Mouse (Mus musculus) MEL (cell line): ENCODE results near the gene Ly6g5b. TPM values are rescaled to one million over a fixed set of nuclear protein-coding genes. Genes with fewer than 3 reads are reported as not detected.

Experiments
- DNase-seq: peaks from one replicate; pipeline ENCODE4 v3.0.0; 2011; ENCODE audit warnings: low read depth, low spot score
- H3K27ac ChIP-seq: 2 replicates; pipeline ENCODE4 v1.5.1; 2012; ENCODE audit warnings: low read depth, mild to moderate bottlenecking, control low read depth, low read length, moderate library complexity; ENCODE audit not compliant: control insufficient read depth
- H3K27me3 ChIP-seq, 2 experiments: fragments of 150-350 bp in 1 of 2; sonication (generic) in 1 of 2; 2 replicates each; pipeline ENCODE4 v1.6.1; 2012; ENCODE audit warnings: low read length in 2 of 2, mild to moderate bottlenecking in 2 of 2, improper control_type of control experiment in 1 of 2, moderate library complexity in 1 of 2; ENCODE audit not compliant: insufficient read depth in 2 of 2, control insufficient read depth in 1 of 2
- H3K36me3 ChIP-seq, 2 experiments: 2 replicates each; pipeline ENCODE4 v1.6.1; 2012 to 2014; ENCODE audit warnings: low read length in 2 of 2, improper control_type of control experiment in 1 of 2, inconsistent platforms in 1 of 2, mild to moderate bottlenecking in 1 of 2; ENCODE audit not compliant: insufficient read depth in 2 of 2, control insufficient read depth in 1 of 2
- H3K4me1 ChIP-seq, 2 experiments: fragments of 150-350 bp in 1 of 2; sonication (generic) in 1 of 2; 2 replicates each; pipeline ENCODE4 v1.6.1; 2012; ENCODE audit warnings: low read length in 2 of 2, improper control_type of control experiment in 1 of 2, mild to moderate bottlenecking in 1 of 2; ENCODE audit not compliant: insufficient read depth in 2 of 2, control insufficient read depth in 1 of 2
- H3K4me3 ChIP-seq, 2 experiments: fragments of 150-350 bp in 1 of 2; sonication (generic) in 1 of 2; 2 replicates each; pipeline ENCODE4 v1.5.1; 2012; ENCODE audit warnings: low read depth in 2 of 2, low read length in 2 of 2, mild to moderate bottlenecking in 2 of 2, moderate library complexity in 2 of 2, control low read depth in 1 of 2, improper control_type of control experiment in 1 of 2; ENCODE audit not compliant: control insufficient read depth in 1 of 2, insufficient read depth in 1 of 2
- H3K79me2 ChIP-seq: 2 replicates; pipeline ENCODE4 v1.6.1; 2012; ENCODE audit warnings: mild to moderate bottlenecking, low read length, moderate library complexity; ENCODE audit not compliant: control insufficient read depth, poor library complexity, insufficient read depth
- H3K9ac ChIP-seq: 2 replicates; pipeline ENCODE4 v1.6.1; 2012; ENCODE audit warnings: low read depth, mild to moderate bottlenecking, control low read depth, low read length, moderate library complexity; ENCODE audit not compliant: control insufficient read depth, poor library complexity, severe bottlenecking
- H3K9me3 ChIP-seq: fragments of 150-350 bp; sonication (generic); replicated peaks from 2 replicates; pipeline ENCODE4 v1.6.1; 2012; ENCODE audit warnings: mild to moderate bottlenecking, low read length, improper control_type of control experiment, moderate library complexity; ENCODE audit not compliant: insufficient read depth
- CHD1 ChIP-seq: IDR thresholded peaks from 2 replicates; pipeline ENCODE4 v1.6.1; 2012; ENCODE audit warnings: low read depth, mild to moderate bottlenecking, inconsistent platforms, low read length, improper control_type of control experiment
- CHD2 ChIP-seq: IDR thresholded peaks from 2 replicates; pipeline ENCODE4 v1.6.1; 2011; ENCODE audit warnings: low read length, improper control_type of control experiment
- CTCF ChIP-seq, 3 experiments: IDR thresholded peaks in 2 of 3; conservative IDR thresholded peaks in 1 of 3; 2 replicates each; pipeline ENCODE4 v1.5.1; 2011 to 2012; ENCODE audit warnings: low read length in 3 of 3, low read depth in 2 of 3, mild to moderate bottlenecking in 2 of 3, improper control_type of control experiment in 1 of 3, inconsistent platforms in 1 of 3, mixed read lengths in 1 of 3, moderate library complexity in 1 of 3; ENCODE audit not compliant: control insufficient read depth in 1 of 3, insufficient read depth in 1 of 3, poor library complexity in 1 of 3, severe bottlenecking in 1 of 3
- E2F4 ChIP-seq: IDR thresholded peaks from 2 replicates; pipeline ENCODE4 v1.6.1; 2011; ENCODE audit warnings: low read depth, low read length, improper control_type of control experiment, borderline replicate concordance
- ETS1 ChIP-seq: IDR thresholded peaks from 2 replicates; pipeline ENCODE4 v1.6.1; 2012; ENCODE audit warnings: low read depth, mild to moderate bottlenecking, inconsistent platforms, low read length, improper control_type of control experiment, moderate library complexity
- GABPA ChIP-seq: IDR thresholded peaks from 2 replicates; pipeline ENCODE4 v1.6.1; 2012; ENCODE audit warnings: low read depth, mild to moderate bottlenecking, inconsistent platforms, low read length, improper control_type of control experiment, moderate library complexity
- GATA1 ChIP-seq: IDR thresholded peaks from 2 replicates; pipeline ENCODE4 v1.6.1; 2011; ENCODE audit warnings: low read depth, low read length, improper control_type of control experiment
- HCFC1 ChIP-seq: IDR thresholded peaks from 2 replicates; pipeline ENCODE4 v1.6.1; 2012; ENCODE audit warnings: low read depth, mild to moderate bottlenecking, inconsistent platforms, low read length, improper control_type of control experiment, moderate library complexity
- JUND ChIP-seq: IDR thresholded peaks from 2 replicates; pipeline ENCODE4 v1.6.1; 2011; ENCODE audit warnings: low read depth, mild to moderate bottlenecking, improper control_type of control experiment, low read length
- MAFK ChIP-seq: IDR thresholded peaks from 2 replicates; pipeline ENCODE4 v1.6.1; 2011; ENCODE audit warnings: low read depth, mild to moderate bottlenecking, low read length, improper control_type of control experiment, borderline replicate concordance
- MAX ChIP-seq: IDR thresholded peaks from 2 replicates; pipeline ENCODE4 v1.6.1; 2011; ENCODE audit warnings: low read length, improper control_type of control experiment
- MAZ ChIP-seq: IDR thresholded peaks from 2 replicates; pipeline ENCODE4 v1.6.1; 2012; ENCODE audit warnings: low read depth, mild to moderate bottlenecking, inconsistent platforms, low read length, improper control_type of control experiment
- MEF2A ChIP-seq: IDR thresholded peaks from 2 replicates; pipeline ENCODE4 v1.6.1; 2014; ENCODE audit warnings: low read depth, mild to moderate bottlenecking, inconsistent platforms, low read length, improper control_type of control experiment; ENCODE audit not compliant: poor library complexity, insufficient replicate concordance, severe bottlenecking; ENCODE audit errors: extremely low read depth
- MXI1 ChIP-seq: IDR thresholded peaks from 2 replicates; pipeline ENCODE4 v1.6.1; 2011; ENCODE audit warnings: mild to moderate bottlenecking, low read depth, low read length, improper control_type of control experiment
- MYB ChIP-seq: IDR thresholded peaks from 2 replicates; pipeline ENCODE4 v1.6.1; 2011; ENCODE audit warnings: mild to moderate bottlenecking, low read depth, low read length, improper control_type of control experiment
- MYC ChIP-seq: IDR thresholded peaks from 2 replicates; pipeline ENCODE4 v1.6.1; 2011; ENCODE audit warnings: low read depth, mild to moderate bottlenecking, low read length, improper control_type of control experiment, moderate library complexity
- NELFE ChIP-seq: IDR thresholded peaks from 2 replicates; pipeline ENCODE4 v1.6.1; 2011; ENCODE audit warnings: low read depth, low read length, improper control_type of control experiment
- NRF1 ChIP-seq: IDR thresholded peaks from 2 replicates; pipeline ENCODE4 v1.6.1; 2014; ENCODE audit warnings: low read depth, mild to moderate bottlenecking, inconsistent platforms, low read length, improper control_type of control experiment, moderate library complexity; ENCODE audit not compliant: poor library complexity, insufficient read depth, severe bottlenecking
- POLR2A ChIP-seq, 2 experiments: IDR thresholded peaks; 2 replicates each; pipeline ENCODE4 v1.6.1; 2011 to 2012; ENCODE audit warnings: low read length in 2 of 2, mild to moderate bottlenecking in 2 of 2, control low read depth in 1 of 2, improper control_type of control experiment in 1 of 2, low read depth in 1 of 2, moderate library complexity in 1 of 2; ENCODE audit not compliant: control insufficient read depth in 1 of 2, insufficient read depth in 1 of 2, poor library complexity in 1 of 2
- POLR2AphosphoS2 ChIP-seq: IDR thresholded peaks from 2 replicates; pipeline ENCODE4 v1.6.1; 2011; ENCODE audit warnings: low read length, improper control_type of control experiment
- POLR2AphosphoS5 ChIP-seq: IDR thresholded peaks from 2 replicates; pipeline ENCODE4 v1.6.1; 2012; ENCODE audit warnings: low read depth, borderline replicate concordance, mild to moderate bottlenecking, inconsistent platforms, low read length, moderate library complexity, mixed read lengths
- RAD21 ChIP-seq: IDR thresholded peaks from 2 replicates; pipeline ENCODE4 v1.6.1; 2011; ENCODE audit warnings: mild to moderate bottlenecking, low read depth, low read length, improper control_type of control experiment
- TAL1 ChIP-seq: IDR thresholded peaks from 2 replicates; pipeline ENCODE4 v1.6.1; 2012; ENCODE audit warnings: mild to moderate bottlenecking, inconsistent platforms, low read length, moderate library complexity, mixed read lengths
- TBP ChIP-seq: IDR thresholded peaks from 2 replicates; pipeline ENCODE4 v1.8.0; 2011; ENCODE audit warnings: low read depth, low read length, improper control_type of control experiment
- TCF12 ChIP-seq: IDR thresholded peaks from 2 replicates; pipeline ENCODE4 v1.6.1; 2014; ENCODE audit warnings: low read depth, mild to moderate bottlenecking, inconsistent platforms, low read length, improper control_type of control experiment, moderate library complexity
- UBTF ChIP-seq: IDR thresholded peaks from 2 replicates; pipeline ENCODE4 v1.6.1; 2012; ENCODE audit warnings: low read depth, mild to moderate bottlenecking, inconsistent platforms, low read length, improper control_type of control experiment, moderate library complexity, borderline replicate concordance; ENCODE audit not compliant: insufficient read depth
- USF1 ChIP-seq: IDR thresholded peaks from 2 replicates; pipeline ENCODE4 v1.6.1; 2014; ENCODE audit warnings: low read depth, mild to moderate bottlenecking, inconsistent platforms, low read length, improper control_type of control experiment, moderate library complexity
- USF2 ChIP-seq, 2 experiments: IDR thresholded peaks; 2 replicates each; pipeline ENCODE4 v1.6.1; 2011 to 2012; ENCODE audit warnings: improper control_type of control experiment in 2 of 2, low read length in 2 of 2, borderline replicate concordance in 1 of 2, inconsistent platforms in 1 of 2, low read depth in 1 of 2, mild to moderate bottlenecking in 1 of 2; ENCODE audit not compliant: insufficient read depth in 1 of 2
- ZC3H11A ChIP-seq: IDR thresholded peaks from 2 replicates; pipeline ENCODE4 v1.6.1; 2012; ENCODE audit warnings: low read depth, mild to moderate bottlenecking, inconsistent platforms, low read length, improper control_type of control experiment
- ZNF384 ChIP-seq: IDR thresholded peaks from 2 replicates; pipeline ENCODE4 v1.6.1; 2012; ENCODE audit warnings: low read depth, mild to moderate bottlenecking, inconsistent platforms, low read length, improper control_type of control experiment
- polyA plus RNA-seq, 2 experiments: library from polyadenylated mRNA; stranded (reverse) in 1 of 2; unstranded in 1 of 2; fragments of >175 nt in 1 of 2; fragments of >200 nt in 1 of 2; gene quantifications; 2 replicates each; pipeline versions ENCODE4 v1.2.1 to v1.2.4; 2012; ENCODE audit warnings: low replicate concordance in 2 of 2, low read depth in 1 of 2; ENCODE audit not compliant: insufficient read length in 2 of 2, insufficient read depth in 1 of 2, missing spikeins in 1 of 2
- total RNA-seq: library from RNA; depleted of rRNA; stranded (reverse); fragments of 300-350 nt; gene quantifications from 2 replicates; pipeline ENCODE4 v1.2.3, GENCODE M21; 2012

Gene Ly6g5b
- total and polyA plus RNA-seq, 3 experiments, result 0.65 to 1.4 TPM; not detected in 1

DNA sequence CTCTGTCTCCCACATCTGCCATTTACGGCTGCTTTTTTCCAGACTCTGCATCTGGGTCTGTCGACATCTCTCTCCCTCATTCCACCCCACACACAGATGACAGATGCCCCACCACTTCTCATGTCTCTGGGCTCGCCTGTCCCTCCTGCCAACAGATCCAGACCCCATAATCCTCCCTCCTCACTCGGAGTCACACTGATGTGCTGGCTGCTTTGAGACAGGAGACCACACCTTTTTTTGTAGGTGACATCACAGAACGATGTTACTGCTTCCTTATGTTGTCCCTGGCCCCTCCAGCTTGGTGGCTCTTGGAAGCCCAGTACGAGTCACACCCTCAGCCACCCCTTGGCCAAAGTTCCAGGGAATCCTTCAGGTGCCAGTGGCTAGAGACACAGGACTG is 35.0 kb downstream of the Ly6g5b start:
- Histone ChIP-seq H3K79me2 (no peaks in the 10 kb centered on the region), H3K9me3 (no peaks in the 10 kb centered on the region), H3K36me3 (peaks cover 0 to 38% of the 10 kb centered on the region in 2 experiments; a peak in 2 of 4 replicates), H3K27me3 (no peaks in the 10 kb centered on the region), H3K9ac (peak overlapping the region; percentile 50), H3K4me3 (peak overlapping the region; percentile 3 to 19; a peak in 2 of 4 replicates), H3K27ac (peak overlapping the region; percentile 94), H3K4me1 (peaks cover 20 to 52% of the 10 kb centered on the region in 2 experiments)
- DNase-seq, result no peak
- TF ChIP-seq POLR2A (IDR thresholded peaks at IDR 0.05; ENCODE audit: control insufficient read depth in 1 of 2, insufficient read depth in 1 of 2, low read depth in 1 of 2, low read length in 2 of 2, poor library complexity in 1 of 2), result peak in 1 of 2 experiments; percentile 31; a peak in 1 of 4 replicates
- TF ChIP-seq NELFE, result no peak
- no peak for TF ChIP-seq MAZ
- no peak for TF ChIP-seq MXI1
- TF ChIP-seq ZC3H11A, result no peak

DNA sequence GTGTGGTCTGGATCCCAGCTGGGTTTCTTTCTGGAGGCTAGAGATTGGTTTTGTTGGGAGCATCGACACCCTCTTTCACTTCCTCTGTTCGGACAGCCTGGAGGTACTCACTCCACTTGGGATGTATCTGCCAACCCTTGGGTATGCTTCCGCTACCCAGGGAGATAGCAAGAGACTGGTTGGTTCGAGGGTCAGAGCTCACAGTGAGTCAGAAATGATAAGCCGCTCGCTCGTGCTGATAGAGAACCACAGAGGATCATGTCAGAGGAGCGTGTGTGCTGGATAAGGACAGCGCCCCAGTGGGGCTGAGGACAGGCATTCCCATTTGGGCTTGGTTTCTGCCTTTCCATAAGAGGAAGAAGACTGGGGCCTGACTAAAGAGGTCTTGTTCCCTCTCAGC is 35.5 kb downstream of the Ly6g5b start:
- Histone ChIP-seq H3K9me3 (no peaks in the 10 kb centered on the region), H3K79me2 (no peaks in the 10 kb centered on the region), H3K27ac (peak overlapping the region; percentile 95), H3K36me3 (peaks cover 0 to 35% of the 10 kb centered on the region in 2 experiments; a peak in 2 of 4 replicates), H3K27me3 (no peaks in the 10 kb centered on the region), H3K4me3 (peak overlapping the region in 1 of 2 experiments; percentile 3; a peak in 1 of 4 replicates), H3K4me1 (peaks cover 20 to 47% of the 10 kb centered on the region in 2 experiments), H3K9ac (peak overlapping the region; percentile 50)
- peak; percentile 95 for DNase-seq
- peak; percentile 99 for TF ChIP-seq GATA1
- TF ChIP-seq CTCF (IDR thresholded peaks at IDR 0.05 in 2 of 3, conservative IDR thresholded peaks at IDR 0.05 in 1 of 3; ENCODE audit: control insufficient read depth in 1 of 3, insufficient read depth in 1 of 3, low read depth in 2 of 3, low read length in 3 of 3, poor library complexity in 1 of 3, severe bottlenecking in 1 of 3), result peak; percentile 17 to 53 (median 43); a peak in 5 of 6 replicates
- TF ChIP-seq MAZ, result peak; percentile 76
- peak; percentile 90 for TF ChIP-seq TAL1
- TF ChIP-seq TCF12, result peak; percentile 96
- TF ChIP-seq MAFK, result peak; percentile 47; the same call in 1 of the 2 replicates
- TF ChIP-seq TBP, result peak; percentile 75
- peak; percentile 83 for TF ChIP-seq JUND
- TF ChIP-seq POLR2AphosphoS2, result no peak
- no peak for TF ChIP-seq CHD1
- no peak for TF ChIP-seq USF2 (IDR thresholded peaks at IDR 0.05; ENCODE audit: borderline replicate concordance in 1 of 2, insufficient read depth in 1 of 2, low read depth in 1 of 2, low read length in 2 of 2)
- peak; percentile 65 for TF ChIP-seq MXI1
- TF ChIP-seq POLR2AphosphoS5, result no peak
- TF ChIP-seq E2F4, result no peak
- TF ChIP-seq ETS1, result peak; percentile 95
- TF ChIP-seq USF1, result no peak
- no peak for TF ChIP-seq CHD2
- TF ChIP-seq NRF1, result no peak
- TF ChIP-seq MYB, result peak; percentile 45
- peak; percentile 57 for TF ChIP-seq HCFC1
- TF ChIP-seq GABPA, result no peak
- peak in 1 of 2 experiments; percentile 66; a peak in 2 of 4 replicates for TF ChIP-seq POLR2A (IDR thresholded peaks at IDR 0.05; ENCODE audit: control insufficient read depth in 1 of 2, insufficient read depth in 1 of 2, low read depth in 1 of 2, low read length in 2 of 2, poor library complexity in 1 of 2)
- peak; percentile 81; the same call in 1 of the 2 replicates for TF ChIP-seq MYC
- TF ChIP-seq ZNF384, result peak; percentile 27; the same call in 1 of the 2 replicates
- peak; percentile 70 for TF ChIP-seq MAX
- no peak for TF ChIP-seq RAD21
- TF ChIP-seq ZC3H11A, result no peak
- TF ChIP-seq MEF2A, result no peak
- 0 out of 2 replicates have a peak, but pooled peaks have one; percentile 51 for TF ChIP-seq UBTF
